Mouse (Mus musculus) testis, adult 2 months (tissue): ENCODE measurements around the gene Rbfox1.

Source experiments
- CTCF ChIP-seq: fragments of 200-500 bp; IDR thresholded peaks from 2 replicates; pipeline ENCODE4 v1.5.1; 2012; ENCODE audit warnings: low read depth, mild to moderate bottlenecking, inconsistent platforms, low read length, moderate library complexity; ENCODE audit not compliant: control insufficient read depth, insufficient read depth, insufficient replicate concordance
- POLR2A ChIP-seq: fragments of 200-500 bp; IDR thresholded peaks from 2 replicates; pipeline ENCODE4 v1.6.1; 2012; ENCODE audit warnings: low read depth, mild to moderate bottlenecking, inconsistent platforms, low read length, moderate library complexity; ENCODE audit not compliant: control insufficient read depth

DNA sequence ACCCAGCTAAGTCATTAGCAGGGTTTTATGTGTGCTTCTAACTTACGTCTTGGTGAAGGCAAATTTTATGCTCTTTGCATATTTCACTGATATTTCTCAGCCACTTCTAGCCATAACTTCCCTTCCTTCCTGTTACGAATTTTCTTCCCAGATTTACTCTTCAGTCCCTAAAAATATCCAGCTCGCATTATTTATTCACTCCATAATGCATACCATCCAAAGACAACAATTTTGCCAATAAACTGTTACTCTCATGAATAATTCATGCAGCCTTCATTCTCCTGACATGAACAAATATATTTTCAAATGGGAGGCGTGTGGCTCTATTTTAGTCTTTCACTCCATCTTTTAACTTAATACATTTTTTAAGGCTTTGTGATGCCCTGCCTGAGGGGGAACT is 1029.4 kb downstream of the Rbfox1 start:
- TF ChIP-seq POLR2A (no peak), CTCF (no peak)
